Mouse (Mus musculus) frontal cortex, postnatal 10 days (tissue): ENCODE measurements around the gene Mrps23.

ENCODE experiments used
- DNase-seq, 2 experiments: peaks; one replicate each; pipeline ENCODE4 v3.0.0; 2022; ENCODE audit warnings: low spot score in 2 of 2, mixed read lengths in 1 of 2

The Mrps23 gene

DNA sequence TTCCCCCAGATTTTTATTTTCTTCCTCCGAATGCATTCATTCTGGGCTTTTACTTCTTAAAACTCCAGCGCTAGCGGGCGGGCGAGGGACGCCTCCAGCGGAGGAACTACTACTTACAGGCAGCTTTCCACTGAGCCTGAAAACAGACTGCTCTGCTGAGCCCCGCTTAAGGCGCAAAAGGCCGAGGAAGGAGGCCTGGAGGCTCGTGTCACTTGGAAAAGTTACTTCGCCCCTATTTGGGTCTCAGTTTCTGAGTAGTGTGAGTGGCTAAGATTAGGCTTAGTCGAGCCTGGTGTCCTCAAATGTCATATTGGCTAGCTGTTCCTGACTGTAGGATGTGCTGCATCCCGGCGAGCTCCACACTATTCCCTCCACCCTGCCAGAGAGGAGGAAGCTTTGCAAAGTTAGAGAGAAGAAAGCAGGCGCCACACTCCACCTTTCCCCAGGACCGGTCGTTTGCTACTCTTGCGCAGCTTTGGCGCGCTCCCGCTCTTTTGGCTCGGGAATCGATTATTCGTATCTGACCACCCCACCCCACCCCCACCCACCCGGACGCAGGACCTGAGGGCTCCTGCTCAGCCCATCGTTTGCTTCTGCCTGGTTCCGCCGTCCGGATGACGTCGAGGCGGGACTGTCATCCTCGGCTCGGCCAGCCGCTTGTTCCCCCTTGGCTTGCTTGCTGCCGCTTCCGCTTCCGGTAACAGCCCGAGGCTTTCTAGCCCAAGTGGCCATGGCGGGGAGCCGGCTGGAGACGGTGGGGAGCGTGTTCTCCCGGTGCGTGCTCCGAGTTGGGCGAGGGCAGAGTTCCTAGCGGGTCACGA, at the start of gene Mrps23:
Gene Mrps23, plus strand, starts transcription at position 677 of the 821 bp plus-strand sequence.
- peak; percentile 87 to 88 for DNase-seq

DNA sequence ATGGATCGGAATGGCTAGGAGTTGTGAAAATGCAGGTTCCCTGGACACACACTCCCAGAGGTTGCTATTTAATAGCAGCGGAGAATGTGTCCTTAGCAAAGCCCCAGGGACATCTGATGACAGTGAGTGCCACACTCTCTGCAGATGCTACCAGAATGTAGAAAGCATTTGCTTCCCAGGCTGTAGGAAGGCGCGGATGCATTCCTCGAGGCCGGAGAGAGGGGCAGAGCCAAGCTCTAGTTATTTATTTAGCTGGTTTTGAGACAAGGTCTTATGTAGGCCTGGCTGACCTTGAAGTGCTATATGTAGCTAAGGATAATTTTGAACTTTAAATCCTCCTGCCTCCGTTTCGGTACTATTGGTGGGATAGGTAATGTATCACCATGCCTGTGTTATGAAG, 49.7 kb upstream of the Mrps23 start:
- DNase-seq = no peak

DNA sequence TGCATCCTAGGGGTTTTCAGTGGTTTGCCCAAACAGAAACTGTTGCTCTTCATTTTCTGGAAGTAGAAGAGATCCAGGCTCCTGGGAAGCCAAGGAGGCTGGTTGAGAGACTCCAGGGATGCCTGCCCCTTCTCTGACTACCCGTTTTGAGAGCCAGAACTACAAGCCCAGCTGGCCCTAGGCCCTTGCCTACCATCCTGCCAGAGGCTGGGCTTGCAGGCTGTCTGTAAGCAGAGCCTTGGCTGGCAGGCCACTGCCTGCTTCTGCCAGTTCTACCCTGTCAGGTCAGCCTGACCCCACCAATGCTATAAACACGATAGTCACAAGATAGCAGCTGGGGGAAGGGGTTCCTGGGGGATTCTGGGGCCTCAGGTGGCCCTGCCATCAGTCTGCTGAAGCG, 48.7 kb upstream of the Mrps23 start:
- DNase-seq = peak in 1 of 2 experiments; percentile 50

DNA sequence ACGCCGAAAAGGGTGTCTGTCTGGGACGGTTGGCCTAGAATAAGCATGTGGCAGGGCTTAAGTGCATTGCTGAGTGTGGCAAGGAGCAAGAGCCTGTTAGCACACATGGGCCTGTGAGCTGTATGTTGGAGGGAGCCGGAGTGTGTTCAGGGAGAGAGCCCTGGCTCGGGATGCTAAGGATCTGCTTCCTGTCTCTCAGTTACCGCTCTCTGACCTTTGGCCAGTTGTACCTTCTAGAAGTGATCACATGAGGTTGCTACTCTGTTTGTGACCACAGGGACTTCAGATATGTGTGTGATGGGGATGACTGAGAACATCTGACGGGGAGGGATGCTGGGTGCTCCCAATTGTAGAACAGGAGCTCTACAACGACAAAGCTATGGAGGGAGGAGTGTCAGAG, 48.2 kb upstream of the Mrps23 start:
- no peak for DNase-seq

DNA sequence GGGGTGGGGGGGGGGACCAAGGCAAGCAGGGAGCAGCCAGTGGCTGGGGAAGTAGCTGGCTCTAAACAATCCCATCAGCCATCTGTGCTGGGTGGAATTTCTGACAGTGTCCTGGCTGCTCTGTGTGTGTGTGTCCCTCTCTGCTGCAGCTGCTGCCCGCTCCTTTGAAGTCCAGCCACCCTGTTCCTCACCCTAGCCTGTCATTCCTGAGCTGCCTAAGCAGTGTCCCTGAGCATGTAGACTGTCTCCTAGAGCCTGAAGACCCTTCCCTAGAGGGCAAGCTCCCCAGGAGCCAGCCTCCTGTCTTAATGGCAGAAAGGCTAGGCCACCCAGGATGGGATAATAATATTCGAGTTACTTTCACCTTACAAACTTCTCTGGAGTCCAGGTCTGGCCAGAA, 47.8 kb upstream of the Mrps23 start:
- DNase-seq = no peak

DNA sequence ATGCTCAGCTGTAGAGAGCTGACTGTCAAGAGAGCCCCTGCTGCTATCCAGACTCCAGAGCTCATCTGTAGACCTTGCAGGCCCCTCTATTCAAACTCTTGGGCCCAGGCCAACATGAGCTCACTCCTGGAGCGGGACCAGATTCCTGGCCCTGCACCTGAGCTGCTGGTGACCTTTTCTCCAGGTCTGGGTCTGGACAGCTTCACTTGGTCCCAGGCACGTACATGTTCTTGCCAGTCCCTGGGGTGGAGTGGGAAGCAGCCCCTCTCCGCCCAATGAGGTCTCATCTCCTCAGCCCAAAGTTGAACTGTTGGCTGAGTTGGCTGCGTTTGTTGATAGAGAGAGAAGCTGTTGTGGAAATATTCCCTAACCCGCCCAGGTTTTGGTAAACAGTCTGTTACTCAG, 45.3 kb upstream of the Mrps23 start:
- DNase-seq = no peak

DNA sequence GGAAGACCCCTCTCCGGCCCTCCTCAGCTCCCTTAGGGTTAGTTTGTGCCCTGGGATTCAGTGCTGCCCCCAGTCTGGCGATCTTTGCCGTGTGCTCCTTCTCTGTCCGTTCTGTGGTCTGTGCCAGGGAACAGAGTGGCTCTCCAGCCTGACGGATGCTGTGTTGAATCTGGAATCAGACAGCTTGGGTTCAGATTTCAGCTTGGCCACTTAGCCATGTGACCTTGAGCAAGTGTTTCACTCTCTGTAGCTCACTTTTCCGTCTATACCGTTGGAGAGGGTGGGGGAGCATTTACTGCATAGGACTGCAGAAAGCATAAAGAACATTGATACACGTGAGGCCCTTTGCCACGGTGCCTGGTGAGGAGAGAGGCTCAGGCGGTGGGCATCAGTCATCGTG, 44.8 kb upstream of the Mrps23 start:
- no peak for DNase-seq

DNA sequence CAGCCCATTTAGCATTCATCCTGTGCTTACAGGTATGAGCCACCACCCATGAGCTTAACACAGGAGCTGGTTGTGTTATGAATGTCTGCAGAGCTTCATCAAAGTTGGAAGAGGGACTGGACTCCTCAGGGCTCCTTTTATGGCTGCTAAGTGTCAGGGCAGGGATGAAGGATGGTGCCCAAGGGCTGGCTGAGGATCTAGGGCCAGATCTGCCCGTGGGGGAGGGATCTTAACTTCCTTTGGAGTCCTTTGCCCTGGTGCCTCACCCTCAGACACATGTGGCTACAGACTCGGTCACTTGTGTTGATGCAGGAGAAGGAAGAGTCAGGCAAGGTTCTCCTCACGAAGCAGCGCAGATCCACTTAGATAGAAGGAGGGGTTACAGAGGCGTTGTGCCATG, 43.9 kb upstream of the Mrps23 start:
- no peak for DNase-seq

DNA sequence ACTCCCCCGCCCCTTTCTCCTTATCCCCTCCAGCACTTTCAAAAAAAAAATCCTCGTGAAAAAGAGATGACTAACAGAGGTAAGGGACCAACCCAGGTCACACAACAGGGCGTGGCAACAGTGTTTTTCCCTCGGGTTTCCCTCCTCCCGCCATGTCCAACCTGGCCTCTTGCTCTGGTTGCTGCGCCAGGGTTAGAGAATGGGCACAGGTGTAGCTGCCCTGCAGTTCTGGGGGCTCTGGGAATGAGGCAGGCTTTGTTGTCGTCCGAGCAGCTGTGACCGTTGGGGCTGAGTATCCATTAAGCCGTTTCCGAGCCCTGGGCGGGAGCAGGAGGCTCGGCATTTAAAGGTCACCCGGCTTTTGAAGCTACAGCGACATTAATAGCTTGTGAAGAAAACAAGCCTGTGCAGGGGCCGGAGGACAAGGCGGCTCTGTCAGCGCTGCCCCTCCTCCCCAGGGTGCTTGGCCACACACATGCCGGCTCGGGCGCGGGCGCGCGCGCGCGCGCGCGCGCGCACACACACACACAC, 43.1 kb upstream of the Mrps23 start:
- DNase-seq = peak; percentile 58 to 68

DNA sequence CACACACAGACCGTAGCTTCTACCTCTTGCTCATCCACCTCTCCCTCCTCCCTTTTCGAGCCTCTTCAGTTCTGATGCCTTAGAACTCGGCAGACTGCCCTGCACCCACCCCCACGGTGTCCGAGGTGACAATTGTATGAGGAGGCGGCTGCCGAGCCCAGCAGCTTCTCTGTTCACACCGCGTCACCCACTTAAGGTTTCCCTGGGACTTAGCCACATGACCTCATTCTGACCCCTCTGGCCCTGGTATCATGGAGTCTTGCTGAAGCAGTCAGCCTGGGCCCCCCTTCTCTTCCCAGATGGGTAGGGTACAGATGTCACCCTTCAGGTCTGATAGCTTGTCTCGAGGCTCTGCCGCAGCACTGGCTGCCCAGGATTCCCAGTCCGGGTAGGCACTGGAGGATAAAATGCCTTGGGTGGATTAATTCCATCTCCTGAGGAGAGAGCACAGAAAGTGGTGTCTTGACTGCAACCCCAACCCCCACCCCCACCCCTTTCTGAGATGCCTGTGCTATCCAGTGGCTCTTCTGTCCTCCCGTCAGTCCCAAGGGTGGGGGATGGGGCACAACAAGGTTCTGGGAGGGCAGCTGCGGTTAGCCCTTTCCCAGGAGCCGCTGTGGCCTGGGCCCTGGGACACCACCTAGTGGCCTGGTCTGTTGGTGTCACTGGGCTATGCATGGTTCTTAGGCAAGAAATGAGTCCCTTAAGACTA, 42.4 kb upstream of the Mrps23 start:
- peak; percentile 82 for DNase-seq

DNA sequence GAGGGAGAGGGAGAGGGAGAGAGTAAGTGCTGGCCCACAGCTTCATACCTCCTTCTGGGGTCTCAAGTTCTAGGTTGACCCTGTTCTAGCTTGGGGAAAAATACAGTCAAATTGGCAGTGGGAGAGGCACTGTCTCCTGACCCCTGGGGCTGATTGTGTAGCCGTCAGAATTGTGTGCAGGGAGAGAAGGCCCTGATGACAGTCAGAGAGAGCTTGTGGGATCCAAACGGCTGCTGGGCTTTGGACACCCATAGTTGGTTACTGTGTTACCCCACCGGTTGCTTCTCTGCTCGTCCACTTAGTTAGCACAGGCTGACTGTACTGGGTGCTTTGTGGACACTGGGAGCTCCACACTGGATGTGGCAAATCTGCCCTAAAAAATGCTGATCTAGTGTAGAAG, 41.4 kb upstream of the Mrps23 start:
- no peak for DNase-seq

DNA sequence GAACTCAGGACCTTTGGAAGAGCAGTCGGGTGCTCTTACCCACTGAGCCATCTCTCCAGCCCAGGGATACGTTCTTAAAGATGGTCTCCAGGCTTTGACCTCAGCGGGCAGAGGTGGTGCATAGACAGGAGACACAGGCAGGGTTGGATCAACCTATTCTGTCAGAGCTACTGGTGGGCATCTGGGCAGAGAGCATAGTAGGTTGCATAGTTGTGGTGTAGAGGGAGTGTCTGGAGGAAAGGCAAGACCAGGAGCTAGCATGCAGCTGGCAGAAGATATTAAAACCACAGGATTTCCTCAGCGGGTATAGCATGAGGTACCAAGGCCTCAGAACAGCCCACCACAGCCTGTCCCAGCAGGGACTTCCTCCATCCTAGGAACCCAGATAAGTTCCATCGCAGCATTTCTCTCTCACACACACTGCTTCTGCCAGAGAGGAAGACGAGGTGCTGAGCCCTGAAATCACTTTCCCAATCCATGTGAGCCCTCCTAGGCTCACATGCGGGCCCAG, 39.9 kb upstream of the Mrps23 start:
- no peak for DNase-seq

DNA sequence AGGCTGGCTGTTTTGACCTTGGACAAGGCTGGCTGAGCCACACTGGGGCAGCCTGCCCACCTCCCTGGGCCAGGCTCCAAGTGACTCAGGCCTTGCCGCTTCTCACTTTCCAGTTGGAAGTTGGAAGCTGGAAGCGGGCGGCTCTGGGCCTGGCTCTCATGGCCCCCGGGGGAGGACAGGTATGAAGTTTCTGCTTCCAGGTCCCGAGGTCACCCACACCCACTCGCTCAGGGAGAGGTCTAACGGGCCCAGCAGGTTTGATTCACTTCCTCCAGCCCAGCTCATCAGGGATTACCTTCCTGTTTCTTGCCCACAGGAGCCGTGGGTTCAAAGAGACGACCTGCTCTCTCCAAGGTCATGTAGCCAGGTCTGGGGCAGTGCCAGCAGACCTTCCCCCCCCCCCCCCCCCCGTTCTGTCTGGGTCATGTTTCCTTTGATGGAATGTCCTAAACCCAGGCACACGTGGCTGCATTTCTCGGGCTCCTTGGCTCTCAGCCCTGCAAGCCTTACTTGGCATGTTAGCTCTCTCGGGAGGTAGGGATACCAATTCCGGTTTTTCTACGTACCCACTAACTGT, 39.3 kb upstream of the Mrps23 start:
- no peak for DNase-seq

DNA sequence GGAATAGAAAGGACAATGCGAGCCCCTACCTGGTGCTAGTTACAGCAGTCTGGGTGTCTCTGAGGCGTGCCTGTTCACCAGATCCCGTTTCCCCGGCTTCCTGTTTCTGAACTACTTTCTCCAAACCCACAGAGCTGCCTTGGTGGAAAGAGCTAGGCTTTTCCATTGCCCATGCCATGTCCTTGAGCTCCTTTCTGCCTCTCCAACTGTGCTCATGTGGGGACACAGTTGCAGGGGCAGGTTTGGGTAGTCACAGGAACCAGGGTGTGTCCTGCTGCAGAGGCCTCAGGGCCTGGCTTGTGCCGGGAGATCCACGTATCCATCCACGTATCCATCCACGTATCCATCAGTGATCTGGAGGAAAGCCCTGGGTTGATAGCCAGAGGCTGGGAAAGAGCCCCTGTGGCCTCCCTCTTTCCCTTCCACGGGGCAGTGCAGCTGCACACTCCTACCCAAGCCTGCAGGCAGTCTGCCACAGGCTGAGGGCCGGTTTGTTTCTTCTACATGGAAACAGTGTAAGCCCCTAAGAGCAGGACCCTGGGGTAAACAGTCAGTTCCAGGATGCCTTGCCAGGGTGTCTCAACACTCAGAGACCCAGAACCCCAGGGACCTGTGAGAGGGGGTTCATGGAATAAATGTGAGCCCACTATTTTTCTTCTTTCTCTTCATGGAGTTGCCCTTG, 38.4 kb upstream of the Mrps23 start:
- no peak for DNase-seq

DNA sequence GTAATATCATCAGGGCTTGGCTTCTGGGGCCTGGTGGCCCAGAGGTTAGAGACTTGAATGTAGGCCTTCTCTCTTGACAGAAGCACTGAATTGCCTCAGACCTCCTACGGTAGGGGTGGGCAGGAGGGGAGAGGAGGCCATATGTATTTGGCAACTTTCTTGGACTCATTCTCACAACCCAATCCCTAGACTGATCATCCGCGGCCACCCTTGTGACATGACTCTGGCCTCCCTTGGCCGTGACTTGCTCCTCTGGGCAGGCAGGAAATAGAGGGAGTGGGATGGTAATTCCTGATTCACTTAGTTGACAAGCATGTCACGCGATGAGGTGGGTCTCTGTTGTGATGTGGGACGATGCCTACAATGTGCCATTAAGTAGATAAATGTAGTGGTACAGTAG, 37.7 kb upstream of the Mrps23 start:
- DNase-seq = no peak

DNA sequence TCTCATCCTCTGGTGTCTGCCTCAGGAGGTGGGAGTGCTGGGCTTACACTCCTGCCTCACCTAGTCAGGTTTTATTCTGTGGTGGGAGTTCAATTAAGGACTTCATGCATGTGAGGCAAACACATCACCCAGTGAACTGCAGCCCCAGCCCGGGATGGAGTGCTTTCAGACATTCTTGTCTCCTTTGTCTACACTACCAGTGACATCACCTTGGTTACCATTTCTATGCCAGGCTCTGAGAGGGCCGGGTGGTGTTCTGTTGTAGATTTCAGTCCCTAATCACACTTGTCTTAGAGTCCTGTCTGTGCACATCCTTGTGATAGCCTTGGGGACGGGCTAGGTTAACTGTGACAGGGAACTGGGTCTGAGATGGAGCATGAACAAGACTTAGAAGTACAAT, 35.6 kb upstream of the Mrps23 start:
- no peak for DNase-seq

DNA sequence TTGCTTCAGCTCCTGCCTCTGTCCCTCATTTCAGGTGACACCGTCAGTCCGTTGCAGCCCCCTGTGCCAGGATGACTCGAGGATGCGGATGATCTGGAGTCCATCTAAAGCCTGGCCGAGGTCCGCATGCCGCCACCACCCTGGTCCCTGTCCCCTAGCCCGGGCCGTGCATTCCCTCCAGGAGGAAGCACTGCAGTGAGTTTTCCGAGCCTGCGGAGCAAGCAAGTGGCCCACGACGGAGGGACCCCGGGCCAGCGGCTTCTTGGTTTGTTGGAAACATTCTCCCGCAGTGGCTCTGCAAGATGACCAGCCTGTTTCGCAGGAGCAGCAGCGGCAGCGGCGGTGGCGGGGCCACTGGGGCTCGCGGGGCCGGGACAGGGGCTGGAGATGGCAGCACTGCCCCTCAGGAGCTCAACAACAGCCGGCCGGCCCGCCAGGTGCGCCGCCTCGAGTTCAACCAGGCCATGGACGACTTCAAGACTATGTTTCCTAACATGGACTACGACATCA, 34.6 kb upstream of the Mrps23 start:
- no peak for DNase-seq

DNA sequence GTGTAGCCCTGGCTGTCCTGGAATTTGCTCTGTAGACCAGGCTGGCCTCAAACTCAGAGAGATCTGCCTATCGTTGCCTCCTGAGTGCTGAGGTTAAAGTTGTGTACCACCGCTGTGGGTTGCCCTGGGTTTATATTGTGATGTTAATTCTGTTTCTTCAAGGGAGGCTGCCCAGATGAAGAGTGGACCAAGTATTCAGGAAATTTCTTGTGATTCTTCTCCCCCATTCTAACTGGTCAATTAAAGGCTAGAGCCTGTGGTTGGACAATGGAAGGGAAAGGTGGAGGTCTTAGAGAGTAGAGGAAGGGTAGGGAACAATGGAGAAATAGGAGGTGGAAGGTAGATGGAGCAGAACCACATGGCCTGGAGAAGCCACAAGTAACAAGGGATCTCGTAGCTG, 33.6 kb upstream of the Mrps23 start:
- DNase-seq = no peak

DNA sequence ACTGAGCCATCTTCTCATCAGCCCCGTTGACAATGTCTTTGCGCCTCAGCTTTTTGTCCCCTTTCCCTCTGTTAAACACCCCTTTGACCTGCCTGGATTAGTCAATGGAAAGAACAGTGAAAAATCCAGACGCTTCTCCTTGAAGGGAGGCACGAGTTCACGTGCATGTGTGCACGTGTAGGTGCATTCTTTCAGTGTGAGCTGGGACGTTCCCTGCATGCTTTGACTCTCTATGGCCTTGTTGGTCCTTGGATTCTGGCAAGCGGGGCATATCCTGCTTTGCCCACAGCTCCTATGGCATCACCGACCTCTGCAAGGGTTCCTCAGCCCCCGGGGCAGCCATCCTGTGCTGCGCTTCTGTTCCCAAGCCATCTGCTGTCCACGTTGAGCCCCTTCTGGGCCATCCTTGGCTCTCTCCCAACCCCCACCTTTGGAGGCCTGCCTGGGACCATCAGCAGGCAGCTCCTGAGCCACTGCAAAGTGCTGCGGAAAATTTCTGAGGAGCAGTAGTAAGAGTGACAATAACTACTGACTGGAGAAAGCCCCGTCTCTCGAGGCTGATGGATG, 32.2 kb upstream of the Mrps23 start:
- DNase-seq = no peak

DNA sequence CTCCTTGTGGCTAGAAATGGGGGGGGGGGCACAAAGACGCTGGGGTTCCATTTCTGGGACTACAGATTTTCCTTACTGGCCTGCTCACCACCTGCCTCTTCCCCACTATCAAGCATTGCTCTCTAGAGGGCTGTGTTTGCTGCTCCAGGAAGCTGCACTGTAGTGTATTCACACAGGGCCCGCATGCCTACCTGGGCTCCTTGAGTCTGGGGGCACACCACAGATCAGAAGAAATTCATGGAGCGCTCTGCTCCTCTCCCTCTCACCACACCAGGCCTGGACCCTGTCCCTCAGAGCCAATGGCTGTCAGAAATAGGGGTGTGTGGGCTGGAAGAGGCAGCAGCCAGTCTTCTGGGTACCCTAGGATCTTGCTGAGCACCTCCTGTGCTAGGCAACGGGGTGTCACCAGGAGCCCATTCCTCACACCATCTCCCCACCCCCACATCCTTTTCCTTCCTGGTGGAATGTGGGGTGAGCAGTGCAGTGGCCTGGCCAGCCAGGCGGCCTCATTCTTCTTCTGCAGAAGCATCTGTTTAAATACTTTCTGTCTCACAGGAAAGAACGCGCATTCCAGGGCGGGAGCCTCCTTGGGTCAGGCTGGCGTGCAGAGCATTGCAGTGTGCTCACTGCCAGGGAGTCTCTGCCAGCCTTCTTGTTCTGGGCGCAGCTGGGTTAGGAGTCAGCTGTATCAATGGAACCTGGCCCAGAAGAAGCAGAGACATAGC, 31.4 kb upstream of the Mrps23 start:
- no peak for DNase-seq
